Mouse (Mus musculus): Measurements from ENCODE around the gene Krt88.

Gene Krt88

GRCm38 (mm10) chr15:101447444-101447843, at the start of gene Krt88:
Gene Krt88 (plus strand): TSS chr15:101447744.
- DNase-seq (ENCODE audit: low read depth), result no peak

GRCm38 (mm10) chr15:101398269-101398668, 49.3 kb upstream of the Krt88 start:
- DNase-seq (ENCODE audit: low read depth), result no peak

- DNase-seq (ENCODE audit: low read depth), result no peak
Measured at GRCm38 (mm10) chr15:101410775-101411174, 36.8 kb upstream of the Krt88 start, which contains the start of gene Krt7. Gene Krt7 (plus strand): TSS chr15:101411043.

- no peak for DNase-seq (ENCODE audit: low read depth)
Measured at GRCm38 (mm10) chr15:101412188-101412587, 35.4 kb upstream of the Krt88 start.

- DNase-seq (ENCODE audit: low read depth), result no peak
Measured at GRCm38 (mm10) chr15:101413916-101414635, 33.5 kb upstream of the Krt88 start.

GRCm38 (mm10) chr15:101414807-101415565, 32.6 kb upstream of the Krt88 start:
- no peak for DNase-seq (ENCODE audit: low read depth)

- DNase-seq (ENCODE audit: low read depth), result no peak
Measured at GRCm38 (mm10) chr15:101418950-101419349, 28.6 kb upstream of the Krt88 start.

GRCm38 (mm10) chr15:101420903-101421302, 26.6 kb upstream of the Krt88 start:
- no peak for DNase-seq (ENCODE audit: low read depth)

- DNase-seq (ENCODE audit: low read depth), result no peak
Measured at GRCm38 (mm10) chr15:101424914-101425313, 22.6 kb upstream of the Krt88 start.

GRCm38 (mm10) chr15:101436611-101437010, 10.9 kb upstream of the Krt88 start:
- no peak for DNase-seq (ENCODE audit: low read depth)

- DNase-seq (ENCODE audit: low read depth), result no peak
Measured at GRCm38 (mm10) chr15:101438555-101438954, 9.0 kb upstream of the Krt88 start, which contains the start of gene Krt87. Gene Krt87 (minus strand): TSS chr15:101438804.

- DNase-seq (ENCODE audit: low read depth), result no peak
Measured at GRCm38 (mm10) chr15:101440837-101441236, 6.7 kb upstream of the Krt88 start.

- no peak for DNase-seq (ENCODE audit: low read depth)
Measured at GRCm38 (mm10) chr15:101446572-101446971, 972 bp upstream of the Krt88 start.

GRCm38 (mm10) chr15:101453093-101453736, 5.7 kb downstream of the Krt88 start:
- peak; percentile 66 for DNase-seq (ENCODE audit: low read depth)

GRCm38 (mm10) chr15:101454774-101455173, 7.2 kb downstream of the Krt88 start:
- DNase-seq (ENCODE audit: low read depth), result no peak

GRCm38 (mm10) chr15:101455292-101455691, 7.7 kb downstream of the Krt88 start:
- no peak for DNase-seq (ENCODE audit: low read depth)

GRCm38 (mm10) chr15:101455891-101456290, 8.3 kb downstream of the Krt88 start:
- DNase-seq (ENCODE audit: low read depth), result no peak

- no peak for DNase-seq (ENCODE audit: low read depth)
Measured at GRCm38 (mm10) chr15:101458361-101458930, 10.9 kb downstream of the Krt88 start.

- no peak for DNase-seq (ENCODE audit: low read depth)
Measured at GRCm38 (mm10) chr15:101459283-101459682, 11.7 kb downstream of the Krt88 start.

GRCm38 (mm10) chr15:101463651-101464050, 16.1 kb downstream of the Krt88 start, which contains the start of gene Krt81:
Gene Krt81 (minus strand): TSS chr15:101463751.
- no peak for DNase-seq (ENCODE audit: low read depth)

- DNase-seq (ENCODE audit: low read depth), result no peak
Measured at GRCm38 (mm10) chr15:101469093-101469492, 21.5 kb downstream of the Krt88 start.

GRCm38 (mm10) chr15:101472952-101473528, 25.5 kb downstream of the Krt88 start, which contains the start of gene Krt86:
Gene Krt86 (plus strand): TSS chr15:101473478.
- peak; percentile 58 for DNase-seq (ENCODE audit: low read depth)

Data from c-Kit-positive CD71-negative TER-119-negative erythroid progenitor cells, embryonic 14.5 days (primary cell).